Mouse (Mus musculus) kidney, embryonic 15.5 days (tissue): ENCODE measurements around the gene Milr1. TPM values are rescaled to one million over a fixed set of nuclear protein-coding genes. Genes with fewer than 3 reads are reported as not detected.
A peak's percentile ranks its signal among the peaks of the same experiment; 100 is the strongest.
"Not testable (repeated sequence)": the region's sequence is repeated elsewhere in the genome, so short reads cannot be mapped to it uniquely, and the experiment has no call there.

Source experiments
- ATAC-seq: fragments of 200-750 bp; cut with Nextera tagmentation; replicated peaks from 2 replicates; pipeline ENCODE4 v1.8.0; 2017; ENCODE audit warnings: moderate TSS enrichment; ENCODE audit not compliant: low FRiP score
- H3K27ac ChIP-seq: fragments of 300-500 bp; sonication (generic); 2 replicates; pipeline ENCODE4 v1.5.1; 2015; ENCODE audit warnings: mild to moderate bottlenecking, inconsistent platforms
- H3K27me3 ChIP-seq: fragments of 300-500 bp; sonication (generic); 2 replicates; pipeline ENCODE4 v1.6.1; 2015; ENCODE audit warnings: inconsistent platforms
- H3K36me3 ChIP-seq: fragments of 300-500 bp; sonication (generic); 2 replicates; pipeline ENCODE4 v1.6.1; 2015; ENCODE audit warnings: inconsistent platforms
- H3K4me1 ChIP-seq: fragments of 300-500 bp; sonication (generic); 2 replicates; pipeline ENCODE4 v1.6.1; 2015; ENCODE audit warnings: inconsistent platforms
- H3K4me2 ChIP-seq: fragments of 300-500 bp; sonication (generic); 2 replicates; pipeline ENCODE4 v1.6.1; 2015; ENCODE audit warnings: moderate library complexity, mild to moderate bottlenecking, inconsistent platforms
- H3K4me3 ChIP-seq: fragments of 300-500 bp; sonication (generic); replicated peaks from 2 replicates; pipeline ENCODE4 v1.5.1; 2015; ENCODE audit warnings: mild to moderate bottlenecking, inconsistent platforms
- H3K9ac ChIP-seq: fragments of 300-500 bp; sonication (generic); 2 replicates; pipeline ENCODE4 v1.6.1; 2015; ENCODE audit warnings: mild to moderate bottlenecking, inconsistent platforms
- H3K9me3 ChIP-seq: fragments of 300-500 bp; sonication (generic); replicated peaks from 2 replicates; pipeline ENCODE4 v1.6.1; 2016; ENCODE audit warnings: inconsistent platforms
- WGBS: fragments of 180-500 bp; shearing (Covaris S2); methylation state at CpG from one replicate; pipeline ENCODE4 v1.1.7; 2015; ENCODE audit warnings: mixed read lengths; 5-methylcytosine and 5-hydroxymethylcytosine counted together
- polyA plus RNA-seq: library from polyadenylated mRNA; unstranded; fragments of >200 nt; fragmentation: Nextera tagmentation; extraction: Ambion mirVana; gene quantifications from 2 replicates; pipeline ENCODE4 v1.2.1, GENCODE M21; 2015

The Milr1 gene
- polyA plus RNA-seq, 1 experiment from 2014 or later: 1.7 TPM

DNA sequence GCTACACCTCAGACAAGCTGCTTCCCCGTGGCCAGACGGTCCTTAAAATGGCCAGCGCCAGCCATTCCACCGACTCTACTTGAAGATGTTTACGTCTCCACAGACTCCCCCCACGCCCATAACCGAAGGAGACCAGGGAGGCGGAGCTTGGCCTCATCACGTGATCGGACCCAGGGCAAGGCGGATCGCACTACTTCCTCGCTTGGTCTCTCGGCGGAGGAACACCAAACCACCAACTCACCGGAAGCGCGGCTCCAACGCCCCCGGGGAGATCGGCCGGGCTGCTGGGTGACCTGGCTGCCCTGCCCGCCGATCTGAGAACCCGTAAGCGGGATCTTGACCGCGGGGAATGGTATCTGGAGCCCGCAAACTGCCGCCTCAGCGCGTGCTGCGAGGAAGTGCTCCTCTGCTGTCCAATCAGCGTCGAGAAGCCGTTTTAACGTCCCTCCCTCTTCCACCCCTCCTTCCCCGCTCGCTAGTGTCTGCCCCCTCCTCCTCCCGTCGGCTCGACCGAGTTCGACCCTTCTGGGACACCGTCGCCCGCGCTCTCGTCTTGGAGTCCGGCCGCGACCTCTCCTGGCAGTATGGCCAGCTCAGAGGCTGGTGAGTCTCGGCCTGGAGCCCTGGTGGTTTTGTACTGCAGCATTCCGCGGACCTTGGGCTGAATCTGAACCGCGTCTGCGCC is 37.9 kb downstream of the Milr1 start, which contains the start of the genes Ddx5 and Cep95:
Gene Ddx5, minus strand, starts transcription at position 411 of the 685 bp plus-strand sequence.
Gene Cep95, plus strand, starts transcription at position 478 of the 685 bp plus-strand sequence.
- Histone ChIP-seq H3K4me2 (peak within 1 kb of the TSS; percentile 78), H3K27ac (peak within 1 kb of the TSS; percentile 100), H3K4me3 (peak within 1 kb of the TSS; percentile 87), H3K36me3 (peaks cover 49% of the 10 kb centered on the region), H3K4me1 (peaks cover 23% of the 10 kb centered on the region), H3K9me3 (no peaks in the 10 kb centered on the region), H3K27me3 (no peaks in the 10 kb centered on the region), H3K9ac (peak within 1 kb of the TSS; percentile 97)
- peak; percentile 93 for ATAC-seq
- whole genome bisulfite sequencing: under 1% methylated on average over 58 of the region's 58 CpGs

- H3K4me2 ChIP-seq: peak overlapping the region; percentile 78
- peak overlapping the region; percentile 97 for H3K9ac ChIP-seq
- no peak for ATAC-seq
- WGBS: 2% methylated on average over 6 of the region's 6 CpGs
- peak overlapping the region; percentile 87 for H3K4me3 ChIP-seq
- peaks cover 20% of the 10 kb centered on the region for H3K4me1 ChIP-seq
- H3K27me3 ChIP-seq: no peaks in the 10 kb centered on the region
- peaks cover 49% of the 10 kb centered on the region for H3K36me3 ChIP-seq
- peak overlapping the region; percentile 100 for H3K27ac ChIP-seq
- H3K9me3 ChIP-seq: no peaks in the 10 kb centered on the region
Observed at GRCm38 (mm10) chr11:106789649-106790048, 38.6 kb downstream of the Milr1 start.

- no peak overlapping the region for H3K4me3 ChIP-seq
- H3K9me3 ChIP-seq: peaks cover 5% of the 10 kb centered on the region
- peaks cover 65% of the 10 kb centered on the region for H3K36me3 ChIP-seq
- H3K9ac ChIP-seq: no peak overlapping the region
- ATAC-seq: no peak
- 82% methylated on average over 4 of the region's 4 CpGs for WGBS
- H3K27me3 ChIP-seq: no peaks in the 10 kb centered on the region
- no peak overlapping the region for H3K27ac ChIP-seq
- H3K4me2 ChIP-seq: no peak overlapping the region
- H3K4me1 ChIP-seq: peaks cover 11% of the 10 kb centered on the region; the same call in 1 of the 2 replicates
Observed at GRCm38 (mm10) chr11:106793846-106794245, 42.8 kb downstream of the Milr1 start.

DNA sequence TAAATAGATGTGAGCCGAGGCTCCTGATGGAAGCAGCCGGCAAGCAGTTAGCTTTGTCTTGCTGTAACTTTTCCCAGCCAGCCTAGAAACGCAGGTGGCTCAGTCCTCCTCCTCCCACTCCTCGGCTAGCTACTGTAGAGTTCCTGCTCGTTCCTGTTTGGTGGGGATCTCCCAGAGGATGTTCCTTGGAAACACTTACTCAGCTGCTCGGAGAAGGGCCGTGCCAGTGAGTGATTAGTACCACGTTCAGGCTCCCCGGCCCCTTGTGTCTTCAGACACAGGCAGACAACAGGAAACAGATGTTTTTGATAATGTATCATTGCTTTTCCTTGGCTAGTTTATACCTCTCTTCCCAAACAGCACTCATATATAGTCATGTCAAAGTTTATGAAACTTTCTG is 44.7 kb downstream of the Milr1 start:
- Histone ChIP-seq H3K4me3 (no peak overlapping the region), H3K4me2 (no peak overlapping the region), H3K27me3 (no peaks in the 10 kb centered on the region), H3K36me3 (peaks cover 84% of the 10 kb centered on the region), H3K9ac (no peak overlapping the region), H3K27ac (0 out of 2 replicates have a peak overlapping the region, but pooled peaks have one; percentile 24), H3K4me1 (peaks cover 6% of the 10 kb centered on the region; the same call in 1 of the 2 replicates), H3K9me3 (peaks cover 5% of the 10 kb centered on the region)
- 54% methylated on average over 9 of the region's 9 CpGs for WGBS
- no peak for ATAC-seq

DNA sequence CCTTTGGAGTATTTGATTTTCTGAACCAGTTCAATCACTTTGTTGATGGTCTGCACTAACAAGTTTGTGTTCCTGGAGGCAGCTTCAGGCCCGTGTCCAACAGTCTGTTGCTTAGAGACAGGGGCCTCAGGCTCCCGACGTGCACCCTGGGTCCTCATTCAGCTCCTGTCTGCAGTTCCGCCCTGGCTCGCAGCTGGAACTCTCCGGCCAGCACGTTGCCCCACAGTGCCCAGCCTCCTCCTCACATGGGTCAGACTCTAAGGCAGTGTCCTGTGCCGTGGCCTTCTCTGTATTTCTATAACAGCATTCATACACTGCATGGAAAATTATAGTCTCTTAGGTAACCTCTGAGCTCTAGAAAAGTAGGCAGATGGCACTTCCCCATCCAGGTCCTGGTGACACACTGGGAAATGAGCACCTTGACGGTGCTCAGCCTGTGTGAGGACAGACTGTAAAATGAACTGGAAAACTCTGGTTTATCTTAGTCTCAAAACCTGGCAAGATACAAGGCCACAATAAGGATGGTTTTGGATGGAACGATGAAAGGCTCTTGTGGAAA is 51.1 kb downstream of the Milr1 start:
- no peak overlapping the region for H3K9ac ChIP-seq
- no peak overlapping the region for H3K4me2 ChIP-seq
- H3K9me3 ChIP-seq: peaks cover 5% of the 10 kb centered on the region
- H3K36me3 ChIP-seq: peaks cover 90% of the 10 kb centered on the region
- no peak overlapping the region for H3K4me3 ChIP-seq
- WGBS: 89% methylated on average over 10 of the region's 10 CpGs
- no peak for ATAC-seq
- H3K27ac ChIP-seq: no peak overlapping the region
- no peaks in the 10 kb centered on the region for H3K4me1 ChIP-seq
- no peaks in the 10 kb centered on the region for H3K27me3 ChIP-seq

DNA sequence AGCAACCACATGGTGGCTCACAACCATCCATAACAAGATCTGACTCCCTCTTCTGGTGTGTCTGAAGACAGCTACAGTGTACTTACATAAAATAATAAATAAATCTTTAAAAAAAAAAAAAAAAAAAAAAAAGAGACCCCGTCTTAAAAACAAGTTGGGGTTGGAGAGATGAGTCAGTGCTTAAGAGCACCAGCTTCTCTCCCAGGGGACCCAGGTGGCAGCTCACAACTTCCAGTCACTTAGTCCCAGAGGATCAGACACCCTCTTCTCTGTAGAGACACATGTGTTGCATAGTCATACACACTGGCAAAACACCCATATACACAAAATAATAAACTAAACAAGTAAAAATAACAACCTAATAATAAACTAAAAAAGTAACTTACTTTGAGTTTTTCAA is 56.4 kb downstream of the Milr1 start:
- not testable (repeated sequence) for H3K4me3 ChIP-seq, H3K4me1 ChIP-seq, H3K4me2 ChIP-seq, H3K9ac ChIP-seq, H3K27ac ChIP-seq, H3K27me3 ChIP-seq, ATAC-seq, H3K9me3 ChIP-seq
- peaks cover 84% of the 10 kb centered on the region for H3K36me3 ChIP-seq
- WGBS: 100% methylated on average over 1 of the region's 1 CpGs

DNA sequence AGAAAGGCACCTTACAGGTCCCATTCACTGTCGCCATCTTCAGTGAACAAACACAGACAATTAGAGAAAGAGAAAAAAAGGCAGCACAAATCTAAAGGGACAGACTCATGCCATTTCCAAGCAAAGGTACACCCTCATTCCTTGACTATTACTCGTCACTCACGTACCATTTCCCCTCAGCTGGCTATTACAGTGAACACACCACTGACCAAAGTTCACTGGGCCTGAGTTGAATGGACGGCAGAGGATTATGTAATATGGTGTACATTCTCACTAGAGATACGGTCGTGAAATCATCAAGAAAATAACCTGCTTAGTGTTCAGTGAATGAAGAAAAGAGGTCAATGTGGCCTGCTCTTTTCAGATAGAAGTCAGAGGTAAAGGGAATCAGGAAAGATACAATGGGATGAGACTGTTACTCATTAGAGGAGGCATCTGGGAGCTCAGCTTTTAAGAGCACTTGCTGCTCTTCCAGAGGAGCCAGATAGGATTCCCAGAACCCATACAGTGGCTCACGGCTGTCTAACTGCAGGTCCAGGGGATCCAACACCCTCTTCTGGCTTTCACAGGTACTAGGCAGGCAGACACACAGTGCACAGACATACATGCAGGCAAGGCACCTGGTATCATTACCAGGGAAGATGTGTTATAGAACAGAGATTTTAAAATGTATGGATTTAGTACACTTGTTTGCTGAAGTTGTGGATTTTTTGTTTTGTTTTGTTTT is 61.5 kb downstream of the Milr1 start:
- 0 out of 2 replicates have a peak, but pooled peaks cover 4% of the 10 kb centered on the region for H3K4me1 ChIP-seq
- 86% methylated on average over 7 of the region's 7 CpGs for WGBS
- H3K4me3 ChIP-seq: no peak overlapping the region
- no peak overlapping the region for H3K27ac ChIP-seq
- no peaks in the 10 kb centered on the region for H3K27me3 ChIP-seq
- no peak overlapping the region for H3K9ac ChIP-seq
- no peak overlapping the region for H3K4me2 ChIP-seq
- H3K36me3 ChIP-seq: peaks cover 96% of the 10 kb centered on the region
- H3K9me3 ChIP-seq: no peaks in the 10 kb centered on the region
- ATAC-seq: no peak

DNA sequence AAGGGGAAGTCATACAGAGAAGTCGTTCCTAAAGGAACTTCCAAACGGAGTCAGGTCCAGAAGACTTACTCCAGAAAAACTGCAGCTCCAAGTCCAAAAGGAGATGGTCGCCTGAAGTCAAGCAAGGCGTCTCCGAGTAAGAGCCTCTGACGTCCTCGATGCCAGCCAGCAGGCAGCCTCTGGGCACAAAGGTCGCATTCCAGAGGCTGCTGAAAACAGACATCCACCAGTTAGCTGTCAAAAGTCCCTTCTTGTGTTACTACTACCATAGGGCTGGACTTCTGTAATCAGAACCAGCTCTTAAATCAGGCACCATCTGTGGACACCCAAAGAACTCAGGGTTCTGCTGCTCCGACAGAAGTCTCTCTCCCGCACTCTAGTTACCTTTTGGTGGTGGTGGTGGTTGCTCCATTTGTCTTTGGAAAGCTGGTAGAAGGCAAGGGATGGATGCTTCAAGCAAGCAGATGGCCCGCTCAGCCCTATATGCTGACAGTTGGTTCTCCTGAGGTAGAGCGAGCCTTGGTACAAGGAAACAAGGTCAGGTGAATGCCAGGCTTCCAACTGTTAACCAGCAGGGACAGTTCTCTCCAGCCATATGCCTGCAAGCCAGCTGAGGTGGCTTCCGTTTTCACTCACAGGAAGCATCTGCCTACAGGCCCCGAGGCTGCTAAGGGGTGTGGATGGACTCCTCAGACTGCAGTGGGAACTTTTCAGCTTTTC is 63.7 kb downstream of the Milr1 start:
- Histone ChIP-seq H3K27me3 (no peaks in the 10 kb centered on the region), H3K4me3 (no peak overlapping the region), H3K4me1 (0 out of 2 replicates have a peak, but pooled peaks cover 7% of the 10 kb centered on the region), H3K27ac (no peak overlapping the region), H3K9ac (no peak overlapping the region), H3K36me3 (peaks cover 98% of the 10 kb centered on the region), H3K9me3 (no peaks in the 10 kb centered on the region), H3K4me2 (no peak overlapping the region)
- WGBS: 66% methylated on average over 14 of the region's 14 CpGs
- ATAC-seq: no peak

DNA sequence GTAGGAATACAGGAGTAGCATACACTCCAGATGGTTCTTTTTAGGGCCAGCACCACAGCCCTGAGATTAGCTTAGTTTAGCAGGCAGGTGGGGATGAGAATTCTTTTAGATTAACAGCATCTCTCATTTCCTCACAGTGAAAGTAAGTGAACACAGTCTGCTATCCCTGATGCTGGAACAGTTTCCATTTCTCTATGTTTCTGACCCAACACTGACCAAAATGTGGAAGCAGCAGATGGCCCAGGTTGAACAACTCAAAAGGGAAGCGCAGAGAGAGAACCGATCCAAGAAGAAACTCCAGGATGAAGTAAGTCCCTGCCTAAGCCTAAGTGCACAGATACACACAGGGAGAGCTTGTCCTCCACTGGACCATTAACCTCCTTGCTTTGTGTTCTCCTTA is 64.3 kb downstream of the Milr1 start:
- no peak overlapping the region for H3K4me2 ChIP-seq
- no peak overlapping the region for H3K4me3 ChIP-seq
- no peaks in the 10 kb centered on the region for H3K9me3 ChIP-seq
- no peak for ATAC-seq
- H3K9ac ChIP-seq: no peak overlapping the region
- H3K27me3 ChIP-seq: no peaks in the 10 kb centered on the region
- 90% methylated on average over 2 of the region's 2 CpGs for WGBS
- no peak overlapping the region for H3K27ac ChIP-seq
- H3K4me1 ChIP-seq: 0 out of 2 replicates have a peak, but pooled peaks cover 7% of the 10 kb centered on the region
- H3K36me3 ChIP-seq: peaks cover 96% of the 10 kb centered on the region

DNA sequence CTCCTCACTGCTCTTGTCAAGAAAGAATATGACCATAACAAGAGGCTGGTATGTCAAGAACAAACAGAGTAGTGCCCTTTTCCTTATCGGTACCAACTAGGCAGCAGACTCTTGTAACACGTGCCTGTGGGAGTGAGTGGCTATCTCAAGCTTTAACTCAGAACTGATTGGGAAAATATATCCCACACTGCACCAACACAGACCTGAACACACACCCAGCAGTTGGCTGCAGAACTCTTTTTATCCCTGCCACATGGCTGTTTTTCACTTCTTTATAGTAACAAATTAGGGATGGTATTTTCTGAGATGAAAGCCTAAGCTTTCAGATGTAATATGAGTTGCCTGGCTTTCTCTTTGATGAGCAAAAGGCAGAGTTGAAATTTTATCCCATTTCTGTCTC is 64.7 kb downstream of the Milr1 start:
- Histone ChIP-seq H3K4me3 (no peak overlapping the region), H3K4me1 (0 out of 2 replicates have a peak, but pooled peaks cover 7% of the 10 kb centered on the region), H3K9me3 (no peaks in the 10 kb centered on the region), H3K36me3 (peaks cover 96% of the 10 kb centered on the region), H3K27ac (no peak overlapping the region), H3K9ac (no peak overlapping the region), H3K4me2 (no peak overlapping the region), H3K27me3 (no peaks in the 10 kb centered on the region)
- no peak for ATAC-seq
- WGBS: 81% methylated on average over 2 of the region's 2 CpGs

DNA sequence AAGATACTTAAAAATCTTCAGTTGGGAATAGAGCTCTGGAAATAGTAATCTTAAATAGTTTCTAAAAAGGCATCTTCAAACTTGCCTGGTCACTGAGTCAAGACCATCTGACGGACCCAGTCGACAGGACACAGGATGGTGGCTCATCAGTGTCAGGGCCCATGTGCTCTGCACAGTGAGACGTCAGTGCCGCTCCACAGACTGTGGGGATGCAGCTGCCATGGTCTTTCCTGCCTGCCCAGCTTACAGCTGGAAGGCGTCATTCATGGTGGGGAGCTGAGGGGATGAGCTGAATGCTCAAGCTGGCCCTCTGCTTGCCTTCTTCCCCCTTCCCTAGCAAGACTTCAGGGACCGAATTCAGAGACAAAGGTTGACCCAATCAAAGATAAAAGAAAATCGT is 65.3 kb downstream of the Milr1 start:
- Histone ChIP-seq H3K9me3 (no peaks in the 10 kb centered on the region), H3K36me3 (peaks cover 96% of the 10 kb centered on the region), H3K4me3 (no peak overlapping the region), H3K9ac (no peak overlapping the region), H3K27ac (no peak overlapping the region), H3K4me1 (0 out of 2 replicates have a peak, but pooled peaks cover 8% of the 10 kb centered on the region), H3K4me2 (no peak overlapping the region), H3K27me3 (no peaks in the 10 kb centered on the region)
- WGBS: 70% methylated on average over 7 of the region's 7 CpGs
- no peak for ATAC-seq
